Mouse (Mus musculus): ENCODE results near the gene Gm21488. TPM values are rescaled to one million over a fixed set of nuclear protein-coding genes. Genes with fewer than 3 reads are reported as not detected.

The Gm21488 gene
- not detected for polyA plus RNA-seq (2014; fragmentation: Illumina TruSeq; extraction: RNeasy Lipid Tissue Mini Kit (QIAGEN cat#74804))

DNA sequence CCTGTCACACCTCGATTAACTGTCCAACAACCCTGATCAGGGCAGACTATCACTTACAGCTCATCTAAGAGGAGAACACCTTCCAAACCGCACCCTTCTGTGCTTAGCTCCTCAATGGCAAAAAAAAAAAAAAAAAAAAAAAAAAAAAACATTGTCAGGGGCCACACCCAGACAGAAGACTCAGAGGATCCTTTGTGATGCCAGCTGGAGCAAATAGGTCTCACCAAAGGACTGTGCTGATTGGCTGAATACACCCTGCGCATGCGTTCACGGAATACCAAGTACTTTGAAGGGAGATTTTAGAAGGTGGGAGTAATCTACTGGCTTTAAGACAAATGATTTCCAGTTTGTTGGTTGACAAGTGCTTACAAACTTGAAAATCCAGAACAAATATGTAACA is at the start of gene Gm21488:
Gene Gm21488 (minus strand): TSS at position 101 of the 400 bp plus-strand sequence.

